In the genomic region with DNA sequence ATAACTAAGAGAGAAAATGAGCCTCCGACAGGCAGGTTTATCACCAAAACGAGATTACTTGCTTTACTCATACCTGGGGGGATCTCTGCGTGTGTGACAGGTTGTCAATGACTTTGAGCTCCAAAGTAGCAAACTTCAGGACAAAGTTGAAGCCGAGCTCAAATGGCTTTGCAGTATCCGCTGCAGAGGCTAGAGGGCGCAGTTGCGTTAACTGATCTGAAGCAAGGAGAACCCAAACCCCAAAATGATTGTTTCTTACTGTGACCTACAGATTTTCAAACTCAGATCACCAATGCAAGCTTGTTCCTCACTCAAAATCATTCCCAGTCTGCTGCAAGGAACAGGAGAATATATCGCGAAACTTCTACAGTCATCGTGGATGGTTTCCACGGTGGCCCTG, we compare ENCODE assay signal across 8 mouse cellular contexts. TPM values are rescaled to one million over a fixed set of nuclear protein-coding genes. Genes with fewer than 3 reads are reported as not detected.
A peak's percentile ranks its signal among the peaks of the same experiment; 100 is the strongest.
DNase-seq lines count a peak whose midpoint lies in the region; ATAC-seq and TF ChIP-seq lines count a peak whose summit lies in the region.

No protein-coding gene starts in this region.

- no peak overlapping the region for H3K4me2 ChIP-seq in liver, embryonic 12.5 days
- H3K4me2 ChIP-seq in liver, postnatal 0 days (ENCODE audit: low read depth, low read length): no peak overlapping the region

- peak; percentile 73 for DNase-seq in liver
- DNase-seq in brain, embryonic 14.5 days (ENCODE audit: low read depth): peak; percentile 85
- DNase-seq in frontal cortex, adult 2 months (ENCODE audit: extremely low spot score in 1 of 2, low spot score in 1 of 2): peak; percentile 28 to 91
- peak; percentile 62 to 82 for DNase-seq in kidney, postnatal 25 days
- DNase-seq in liver, postnatal 0 days: peak; percentile 78
- DNase-seq in right cerebral cortex, postnatal 14 days: peak; percentile 77
- peak; percentile 27 to 71 for DNase-seq in urinary bladder, postnatal 4 days (ENCODE audit: low spot score in 2 of 2)

- no peak overlapping the region for H3K9ac ChIP-seq in liver, embryonic 12.5 days
- no peak overlapping the region for H3K9ac ChIP-seq in liver, postnatal 0 days (replicated peaks)

- ATAC-seq in liver, embryonic 12.5 days: no peak
- no peak for ATAC-seq in liver, postnatal 0 days

- TF ChIP-seq EP300 in liver, postnatal 0 days (IDR thresholded peaks at IDR 0.05; ENCODE audit: low read depth): no peak

- no peak overlapping the region for H3K27ac ChIP-seq in liver, embryonic 12.5 days
- H3K27ac ChIP-seq in liver, postnatal 0 days (ENCODE audit: low read depth): no peak overlapping the region

- no peak overlapping the region for H3K4me3 ChIP-seq in liver, embryonic 12.5 days
- H3K4me3 ChIP-seq in liver, postnatal 0 days (ENCODE audit: low read depth, low read length): no peak overlapping the region

- H3K4me1 ChIP-seq in liver, embryonic 12.5 days: no peaks in the 10 kb centered on the region
- no peaks in the 10 kb centered on the region for H3K4me1 ChIP-seq in liver, postnatal 0 days (ENCODE audit: insufficient read depth)

- H3K36me3 ChIP-seq in liver, embryonic 12.5 days: no peaks in the 10 kb centered on the region
- H3K36me3 ChIP-seq in liver, postnatal 0 days (replicated peaks; ENCODE audit: insufficient read depth, low read length): no peaks in the 10 kb centered on the region

- TF ChIP-seq POLR2A in brain, embryonic 14.5 days (IDR thresholded peaks at IDR 0.05; ENCODE audit: borderline replicate concordance, extremely low read depth, insufficient read depth, insufficient read length, poor library complexity, severe bottlenecking): no peak

- no peaks in the 10 kb centered on the region for H3K27me3 ChIP-seq in liver, embryonic 12.5 days (replicated peaks)
- no peaks in the 10 kb centered on the region for H3K27me3 ChIP-seq in liver, postnatal 0 days (ENCODE audit: insufficient read depth, low read length)

- H3K9me3 ChIP-seq in liver, embryonic 12.5 days (replicated peaks): no peaks in the 10 kb centered on the region
- H3K9me3 ChIP-seq in liver, postnatal 0 days (ENCODE audit: low read length): no peaks in the 10 kb centered on the region

- WGBS in liver, embryonic 12.5 days (ENCODE audit: insufficient replicate concordance): 21% methylated on average over 11 of the region's 11 CpGs
- WGBS in liver, postnatal 0 days (ENCODE audit: insufficient replicate concordance): 24% methylated on average over 11 of the region's 11 CpGs

- TF ChIP-seq CTCF in brain, embryonic 14.5 days (IDR thresholded peaks at IDR 0.05; ENCODE audit: borderline replicate concordance, extremely low read depth, insufficient read depth, insufficient read length): peak; percentile 83
- peak; percentile 80 for TF ChIP-seq CTCF in liver, postnatal 0 days (IDR thresholded peaks at IDR 0.05; ENCODE audit: low read depth)

RNA-seq across cellular contexts. Expression of a gene that starts 59.3 kb away (rescaled TPM):
- 14.6 and 17.1 TPM in 2 replicates for polyA plus RNA-seq in liver, embryonic 12.5 days (2016; fragmentation: Nextera tagmentation; extraction: Ambion mirVana)
- 9.9 and 14.9 TPM in 2 replicates for polyA plus RNA-seq in brain, embryonic 14.5 days (2012; rRNA removed)
- 9.4 and 10.2 TPM in 2 replicates for polyA plus RNA-seq in frontal cortex, adult 2 months (2012; rRNA removed)
- 6.1 and 6.3 TPM in 2 replicates for polyA plus RNA-seq in liver, postnatal 0 days (2015; fragmentation: Nextera tagmentation; extraction: Ambion mirVana)

RNA-seq across cellular contexts. Expression of a gene that starts 60.0 kb away (rescaled TPM):
- polyA plus RNA-seq in liver, embryonic 12.5 days (2016; fragmentation: Nextera tagmentation; extraction: Ambion mirVana): 0.91 and 1.1 TPM in 2 replicates
- 2.4 and 3.9 TPM in 2 replicates for polyA plus RNA-seq in brain, embryonic 14.5 days (2012; rRNA removed)
- polyA plus RNA-seq in frontal cortex, adult 2 months (2012; rRNA removed): 0.78 and 0.90 TPM in 2 replicates
- 1.1 and 1.7 TPM in 2 replicates for polyA plus RNA-seq in liver, postnatal 0 days (2015; fragmentation: Nextera tagmentation; extraction: Ambion mirVana)
